Mouse (Mus musculus): ENCODE measurements around the gene Rfx5. TPM values are rescaled to one million over a fixed set of nuclear protein-coding genes. Genes with fewer than 3 reads are reported as not detected.
"Not testable (repeated sequence)": the region's sequence is repeated elsewhere in the genome, so short reads cannot be mapped to it uniquely, and the experiment has no call there.

The Rfx5 gene
- 10 to 100 TPM in 1 of 2 experiments, 1 to 10 TPM in 1; 9.3 to 11.9 TPM for total RNA-seq (2021)

GRCm38 (mm10) chr3:94953764-94954616, at the start of gene Rfx5:
Gene Rfx5, plus strand, starts transcription at chr3:94954075.
- DNase-seq, result peak; percentile 92

GRCm38 (mm10) chr3:94904759-94905158, 49.1 kb upstream of the Rfx5 start:
- DNase-seq, result not testable (repeated sequence)

DNA sequence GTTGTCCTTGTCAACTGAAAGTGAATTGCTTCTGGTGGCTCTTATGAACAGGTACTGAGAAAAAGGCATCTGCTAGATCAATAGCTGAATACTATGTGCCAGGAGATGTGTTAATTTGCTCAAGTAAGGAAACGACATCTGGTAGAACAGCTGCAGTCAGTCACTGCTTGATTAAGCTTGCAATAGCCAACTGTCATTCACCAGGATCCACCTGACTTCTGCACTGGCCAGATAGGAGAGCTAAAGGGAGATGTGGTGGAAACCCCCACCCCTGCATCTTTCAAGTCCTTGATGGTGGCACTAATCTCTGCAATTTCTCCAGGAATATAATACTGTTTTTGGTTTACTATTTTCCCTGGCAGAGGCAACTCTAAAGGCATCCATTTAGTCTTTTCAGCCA, 47.4 kb upstream of the Rfx5 start:
- no peak for DNase-seq

GRCm38 (mm10) chr3:94911050-94911693, 42.7 kb upstream of the Rfx5 start:
- DNase-seq, result no peak

GRCm38 (mm10) chr3:94913801-94914200, 40.1 kb upstream of the Rfx5 start:
- no peak for DNase-seq

- DNase-seq, result no peak
Measured at GRCm38 (mm10) chr3:94915903-94916741, 37.8 kb upstream of the Rfx5 start.

DNA sequence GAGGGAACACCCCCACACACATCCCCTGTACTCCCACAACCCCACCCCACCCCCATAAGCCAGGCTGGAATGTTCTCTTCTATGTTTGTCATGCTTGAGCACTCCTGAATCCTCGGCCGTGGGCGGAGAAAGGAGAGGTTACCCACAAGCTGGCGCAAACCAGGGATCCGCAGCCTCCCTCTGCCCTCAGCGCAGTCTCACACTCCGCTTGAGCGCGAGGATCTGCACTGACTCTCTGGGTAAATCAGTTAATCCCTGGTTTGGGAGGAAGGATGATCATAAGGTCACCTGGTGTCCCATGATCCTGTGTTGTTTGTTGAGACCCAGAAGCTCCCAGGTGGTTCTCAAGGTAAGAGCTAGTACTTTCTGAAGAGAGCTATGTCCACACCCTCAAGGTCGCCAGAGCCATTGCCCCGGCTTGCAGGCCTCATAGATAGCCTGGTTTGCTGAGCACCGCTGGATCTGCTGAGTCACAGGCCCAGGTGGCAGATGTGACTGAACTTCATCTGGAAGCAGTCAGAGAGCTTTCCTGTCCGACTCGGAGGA, 36.0 kb upstream of the Rfx5 start:
- DNase-seq, result no peak

GRCm38 (mm10) chr3:94918845-94919244, 35.0 kb upstream of the Rfx5 start:
- no peak for DNase-seq

DNA sequence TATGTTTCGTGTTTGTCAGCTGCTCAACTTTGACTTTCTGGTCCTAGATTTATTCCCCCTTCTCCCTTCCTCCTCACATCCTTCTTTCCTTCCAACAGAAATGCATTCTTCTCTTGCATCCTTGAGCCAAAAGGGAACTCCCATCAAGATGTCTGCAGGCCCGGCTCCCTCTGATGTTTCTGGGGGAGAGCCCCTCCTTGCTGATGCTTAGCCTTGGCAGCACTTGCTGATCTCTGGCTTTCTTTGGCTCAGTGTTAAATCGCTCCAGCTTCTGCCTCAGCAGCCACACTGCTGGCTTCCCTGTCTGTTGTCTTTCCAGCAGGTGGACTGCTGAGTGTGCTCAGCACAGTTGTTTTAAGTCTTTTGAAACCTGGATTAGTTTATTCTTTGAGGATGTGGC, 32.8 kb upstream of the Rfx5 start:
- DNase-seq, result no peak

DNA sequence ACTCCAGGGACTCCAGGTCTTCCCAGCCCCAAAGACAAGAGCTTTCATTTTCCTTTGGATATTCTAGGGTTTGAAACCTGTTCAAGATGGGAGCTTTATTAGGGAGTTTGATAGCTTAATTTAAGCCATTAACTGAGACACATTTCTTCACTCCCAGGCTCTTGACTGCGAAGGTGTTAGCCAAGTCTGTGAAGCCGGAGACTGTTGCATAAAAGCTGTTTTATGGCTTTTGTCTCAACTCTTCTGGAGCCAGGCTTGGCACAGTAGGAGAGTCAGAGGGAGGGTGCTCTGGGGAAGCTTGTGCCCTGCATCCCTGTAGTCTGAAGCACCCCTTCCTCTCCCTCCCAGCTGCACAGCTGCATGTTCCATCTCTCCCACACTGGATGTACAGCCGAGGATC, 31.5 kb upstream of the Rfx5 start:
- no peak for DNase-seq

- no peak for DNase-seq
Measured at GRCm38 (mm10) chr3:94924688-94925087, 29.2 kb upstream of the Rfx5 start.

GRCm38 (mm10) chr3:94926301-94926736, 27.6 kb upstream of the Rfx5 start:
- not testable (repeated sequence) for DNase-seq

- DNase-seq, result not testable (repeated sequence)
Measured at GRCm38 (mm10) chr3:94928979-94929378, 24.9 kb upstream of the Rfx5 start.

- peak; percentile 26 for DNase-seq
Measured at GRCm38 (mm10) chr3:94930386-94931266, 23.2 kb upstream of the Rfx5 start.

- not testable (repeated sequence) for DNase-seq
Measured at GRCm38 (mm10) chr3:94931427-94932082, 22.3 kb upstream of the Rfx5 start.

GRCm38 (mm10) chr3:94932279-94932678, 21.6 kb upstream of the Rfx5 start:
- DNase-seq, result not testable (repeated sequence)

DNA sequence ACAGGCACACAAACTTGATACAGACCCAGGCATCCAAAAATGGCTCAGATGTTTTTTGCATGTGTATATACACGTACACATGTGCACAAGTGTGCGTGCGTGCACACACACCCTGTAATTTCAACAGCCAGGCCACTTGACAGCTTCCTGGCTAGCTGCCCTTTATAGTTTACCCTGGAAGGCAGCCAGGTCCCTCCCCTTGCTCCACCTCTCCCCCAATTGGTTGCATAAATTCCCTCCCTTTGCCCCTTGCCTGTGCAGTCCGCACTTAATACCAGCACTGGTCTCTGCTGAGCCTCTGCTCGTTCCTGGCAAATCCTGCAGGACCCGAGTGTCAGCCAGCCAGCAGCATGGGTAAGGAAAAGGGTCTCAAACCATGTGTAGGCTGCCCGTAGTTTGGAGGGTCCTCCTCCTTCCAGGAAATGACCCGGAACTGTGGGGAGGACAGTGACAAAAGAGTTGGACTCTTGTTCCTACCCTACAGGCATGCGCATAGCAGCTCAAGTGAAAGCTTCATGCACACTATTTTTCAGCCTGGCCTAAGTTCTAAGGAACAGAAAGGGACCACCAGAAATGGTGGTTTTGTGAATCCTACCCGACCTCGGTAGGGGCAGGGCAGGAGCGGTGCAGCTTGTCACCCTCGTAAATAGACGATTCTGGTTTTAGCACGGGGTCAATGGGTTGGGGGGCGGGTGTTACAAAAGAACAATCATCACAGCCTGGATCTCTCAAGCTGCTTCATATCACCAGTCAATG, 20.9 kb upstream of the Rfx5 start, which contains the start of gene Selenbp1:
Selenbp1 (plus strand) TSS at position 248 of the 756 bp plus-strand sequence.
- DNase-seq, result peak; percentile 95

DNA sequence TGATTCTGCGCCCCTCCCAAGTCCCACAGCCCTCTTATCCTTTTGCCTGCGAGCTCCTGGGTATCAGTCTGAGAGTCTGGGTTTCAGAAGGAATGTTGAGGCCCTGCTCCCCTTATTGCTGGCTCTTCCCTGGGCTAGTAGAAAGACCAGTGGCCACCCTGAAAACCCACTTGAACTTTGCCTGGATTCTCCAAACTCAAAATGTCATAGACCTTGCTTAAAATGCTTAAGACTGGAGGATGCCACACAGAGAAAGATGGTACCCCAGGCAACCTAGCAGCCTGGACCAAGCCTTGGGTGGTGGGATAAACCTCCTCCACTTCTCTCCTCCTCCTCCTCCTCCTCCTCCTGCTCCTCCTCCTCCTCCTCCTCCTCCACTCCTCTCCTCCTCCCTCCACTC, 20.3 kb upstream of the Rfx5 start:
- not testable (repeated sequence) for DNase-seq

DNA sequence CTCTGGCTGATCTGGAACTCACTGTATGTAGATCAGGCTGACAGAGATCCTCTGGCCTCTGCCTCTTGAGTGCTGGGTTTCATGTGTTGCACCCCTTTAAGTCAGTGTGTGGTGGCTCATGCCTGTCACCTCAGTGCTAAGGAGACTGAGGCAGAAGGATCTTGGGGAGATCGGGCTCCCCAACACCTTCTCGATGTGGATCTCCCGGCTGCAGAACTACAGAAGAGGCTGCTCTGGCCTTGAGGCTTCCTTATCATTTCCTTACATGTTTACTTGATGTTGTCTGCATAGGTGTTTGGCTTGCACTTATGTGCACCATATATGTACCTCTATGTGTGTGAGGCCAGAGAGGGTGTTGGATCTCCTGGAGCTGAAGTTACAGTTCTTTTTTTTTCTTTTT, 19.3 kb upstream of the Rfx5 start:
- not testable (repeated sequence) for DNase-seq

DNA sequence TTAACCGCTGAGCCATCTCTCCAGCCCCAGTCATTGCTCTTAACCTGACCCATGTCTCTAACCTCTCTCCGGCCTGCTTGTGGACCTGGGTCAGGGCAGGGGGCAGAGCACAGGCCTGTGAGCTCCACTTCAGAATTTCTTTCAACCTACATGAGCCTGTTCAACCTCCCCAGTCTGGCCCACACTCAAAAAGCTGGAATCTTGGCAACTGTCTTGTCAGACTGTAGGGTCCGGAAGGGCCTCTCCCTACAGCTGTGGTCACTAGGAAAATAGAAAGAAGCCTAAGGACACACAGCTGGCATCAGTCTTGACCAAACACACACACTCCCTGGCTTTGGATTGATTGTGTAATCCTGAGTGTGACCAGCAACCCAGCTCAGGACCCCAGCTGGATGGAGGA, 18.5 kb upstream of the Rfx5 start:
- peak; percentile 87 for DNase-seq
